Mouse (Mus musculus): ENCODE measurements at regions not wholly inside any gene's neighbourhood (a gene's known extent, or its start where the extent isn't known, plus 50 kb on each side); places are given as distances from the start of the nearest gene placed in this dataset.
A peak's percentile ranks its signal among the peaks of the same experiment; 100 is the strongest.

DNA sequence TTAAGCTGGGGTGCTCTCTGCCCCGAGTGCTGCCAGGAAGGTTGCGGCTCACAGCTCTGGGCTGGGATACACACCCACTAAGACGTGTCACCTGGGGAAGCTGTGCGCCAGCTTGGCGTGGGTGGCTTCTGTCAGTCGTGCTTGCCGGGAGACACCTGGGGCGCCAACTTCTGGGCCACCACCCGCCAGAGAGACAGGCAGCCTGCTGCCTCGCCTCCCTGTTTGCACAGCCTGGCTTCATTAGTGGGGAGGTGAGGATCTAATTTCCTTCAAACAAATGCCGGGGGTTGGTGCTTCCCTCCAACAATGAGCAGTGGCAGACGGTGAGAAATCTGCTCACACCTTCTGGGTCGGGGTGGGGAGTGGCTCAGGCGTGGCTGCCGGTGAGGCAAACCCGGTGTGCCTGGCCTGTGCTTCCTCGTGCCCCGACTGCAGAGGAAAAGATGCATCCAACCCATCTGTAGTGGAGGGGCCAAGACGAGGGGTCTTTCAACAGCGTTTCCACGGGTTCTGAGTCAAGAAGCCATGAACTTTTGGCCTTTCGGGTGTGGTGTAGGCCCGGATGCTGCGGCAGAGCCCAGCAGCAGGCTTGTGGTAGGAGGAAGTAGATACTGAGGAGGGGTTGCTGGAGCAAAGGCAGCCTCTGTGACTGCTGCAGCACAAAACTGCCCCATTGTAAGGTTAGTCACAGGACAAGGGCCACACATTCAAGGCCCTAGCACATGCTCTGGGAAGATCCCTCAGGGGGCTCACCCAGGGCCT, 140.6 kb downstream of the Tpra1 start:
- intact Hi-C loops (cut with DNase I) = no loop called here
- peak in 1 of 2 experiments; percentile 46 for DNase-seq (ENCODE audit: extremely low spot score in 1 of 2, low spot score in 2 of 2)

DNA sequence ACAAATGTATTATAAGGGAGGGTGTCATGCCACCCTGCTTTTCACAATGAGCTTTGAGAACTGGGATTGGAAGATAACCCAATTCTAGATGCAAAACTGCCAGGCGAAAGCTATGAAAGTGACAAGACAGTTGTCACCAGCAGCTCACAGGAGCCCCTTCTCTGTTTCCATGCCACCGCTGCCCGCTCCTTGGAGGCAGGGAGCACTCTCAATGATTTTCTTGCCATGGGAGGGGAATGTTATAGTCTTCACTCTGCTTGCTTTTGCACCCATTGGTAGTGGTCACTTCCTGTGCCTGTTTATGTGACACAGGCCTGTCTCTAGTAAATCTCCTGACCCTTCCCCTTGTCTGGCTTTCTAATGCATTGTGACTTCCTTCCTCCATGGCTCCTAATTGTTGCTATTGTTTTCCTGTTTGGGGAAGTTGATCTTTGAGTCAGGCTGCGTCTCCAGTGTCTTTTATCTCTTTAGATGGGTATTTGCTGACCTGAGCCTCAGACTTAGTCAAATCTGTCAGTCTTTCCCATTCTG, 143.4 kb downstream of the Tpra1 start:
- intact Hi-C loops (cut with DNase I) = no loop called here
- DNase-seq (ENCODE audit: extremely low spot score in 1 of 2, low spot score in 2 of 2) = no peak

DNA sequence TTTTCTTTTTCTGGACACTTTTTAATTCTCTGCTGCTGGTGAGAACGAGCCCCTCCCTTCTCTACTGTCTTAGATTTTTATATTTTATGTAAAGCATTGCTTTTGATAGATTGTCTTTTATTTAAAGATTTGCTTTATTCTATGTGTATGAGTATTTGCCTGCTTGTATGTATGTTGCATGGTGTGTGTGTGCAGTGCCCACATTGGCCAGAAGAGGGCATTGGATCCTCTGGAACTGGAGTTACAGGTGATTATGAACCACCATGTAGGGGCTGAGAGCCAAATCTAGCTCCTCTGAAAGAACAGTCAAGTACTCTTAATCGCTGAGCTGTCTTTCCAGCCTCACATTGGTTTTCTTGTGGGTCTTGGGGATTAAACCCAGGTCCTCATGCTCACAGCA, 144.4 kb downstream of the Tpra1 start:
- DNase-seq (ENCODE audit: extremely low spot score in 1 of 2, low spot score in 2 of 2) = peak in 1 of 2 experiments; percentile 29
- intact Hi-C loops (cut with DNase I) = no loop called here

DNA sequence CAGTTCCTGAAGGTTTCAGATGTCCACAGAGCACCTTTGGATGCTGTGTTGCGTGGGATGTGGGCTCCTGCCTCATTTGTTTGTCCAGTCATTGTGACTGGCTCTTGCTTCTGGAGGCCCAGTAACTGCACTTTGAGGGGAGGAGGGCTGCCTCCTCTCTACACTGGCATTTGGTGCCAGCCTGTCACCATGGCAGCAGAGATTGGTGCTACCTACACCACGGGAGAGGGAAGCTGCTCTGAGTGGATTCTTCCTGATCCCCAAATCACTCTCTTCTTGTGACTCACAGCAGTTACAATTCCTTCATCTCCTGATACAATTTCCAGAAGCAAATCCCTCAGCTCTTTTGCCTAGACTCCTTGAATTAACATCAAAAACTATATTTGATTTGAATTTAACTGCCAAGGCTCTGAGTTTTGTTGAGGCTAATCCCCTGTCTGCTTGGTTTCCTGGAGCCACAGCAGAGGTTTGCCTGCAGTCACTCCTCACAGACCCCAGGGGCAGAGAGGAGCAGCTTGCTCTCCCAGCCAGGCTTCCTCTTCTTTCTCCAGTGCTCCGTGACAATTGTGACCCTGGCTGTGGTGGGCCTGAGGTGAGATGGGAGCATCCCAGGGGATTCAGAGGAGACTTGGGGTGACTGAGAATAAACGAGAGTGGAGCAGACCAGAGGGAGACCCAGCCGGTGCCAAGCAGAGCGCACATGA, 145.7 kb downstream of the Tpra1 start:
- intact Hi-C loops (cut with DNase I) = no loop called here
- peak in 1 of 2 experiments; percentile 27 for DNase-seq (ENCODE audit: extremely low spot score in 1 of 2, low spot score in 2 of 2)

DNA sequence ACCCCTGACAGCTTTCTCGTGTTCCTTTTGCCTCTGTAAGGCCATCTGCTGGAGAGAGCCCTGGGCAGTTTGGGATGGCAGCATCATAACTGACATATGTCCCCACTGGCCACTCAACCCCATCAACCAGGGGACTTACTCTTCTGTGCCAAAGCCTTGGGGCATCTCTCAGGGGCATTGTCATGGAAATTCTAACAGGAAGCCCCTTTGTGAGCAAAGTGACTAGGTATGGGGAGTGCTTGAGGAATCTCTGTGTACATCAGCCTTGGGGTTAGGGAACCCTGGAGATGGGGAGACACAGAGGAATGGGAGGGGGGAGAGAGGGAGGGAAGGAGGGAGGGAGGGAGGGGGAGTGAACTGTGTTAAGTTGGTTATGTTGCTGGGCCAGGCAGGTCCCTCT, 147.2 kb downstream of the Tpra1 start:
- DNase-seq (ENCODE audit: extremely low spot score in 1 of 2, low spot score in 2 of 2) = no peak
- intact Hi-C loops (cut with DNase I) = no loop called here

DNA sequence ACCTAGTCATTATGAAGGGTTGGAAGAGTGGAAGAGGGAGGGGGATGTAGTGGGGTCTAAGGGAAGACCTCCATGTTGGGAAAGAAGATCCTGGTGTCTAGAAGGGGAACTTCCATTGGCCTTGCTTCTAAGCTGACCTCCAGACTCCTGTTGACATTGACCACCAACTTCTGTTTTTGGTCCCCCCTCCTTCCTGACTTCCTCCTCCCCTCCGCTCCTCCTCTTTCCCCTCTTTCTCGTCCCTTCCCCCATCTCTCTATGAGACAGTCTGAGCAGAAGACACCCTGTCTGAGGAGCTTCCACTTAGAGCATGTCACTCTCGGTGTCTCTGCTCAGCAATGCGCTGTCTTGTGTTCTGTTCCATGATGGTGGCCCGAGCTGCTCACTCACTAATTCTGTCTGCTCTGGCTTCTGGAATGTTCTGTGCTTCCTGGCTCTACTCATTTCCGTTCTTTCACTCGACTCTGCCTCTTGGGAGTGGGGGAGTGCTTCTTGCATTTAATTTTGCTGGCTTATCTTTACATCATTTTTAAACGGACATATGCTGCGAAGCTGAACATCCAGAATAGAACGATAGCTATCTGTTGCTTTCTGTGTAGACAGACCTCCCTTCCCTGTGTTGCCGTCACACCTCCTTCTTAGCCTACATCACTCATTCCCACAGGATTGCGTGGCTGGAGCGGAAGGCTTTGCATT, 148.7 kb downstream of the Tpra1 start:
- peak in 1 of 2 experiments; percentile 39 for DNase-seq (ENCODE audit: extremely low spot score in 1 of 2, low spot score in 2 of 2)
- intact Hi-C loops (cut with DNase I) = no loop called here

DNA sequence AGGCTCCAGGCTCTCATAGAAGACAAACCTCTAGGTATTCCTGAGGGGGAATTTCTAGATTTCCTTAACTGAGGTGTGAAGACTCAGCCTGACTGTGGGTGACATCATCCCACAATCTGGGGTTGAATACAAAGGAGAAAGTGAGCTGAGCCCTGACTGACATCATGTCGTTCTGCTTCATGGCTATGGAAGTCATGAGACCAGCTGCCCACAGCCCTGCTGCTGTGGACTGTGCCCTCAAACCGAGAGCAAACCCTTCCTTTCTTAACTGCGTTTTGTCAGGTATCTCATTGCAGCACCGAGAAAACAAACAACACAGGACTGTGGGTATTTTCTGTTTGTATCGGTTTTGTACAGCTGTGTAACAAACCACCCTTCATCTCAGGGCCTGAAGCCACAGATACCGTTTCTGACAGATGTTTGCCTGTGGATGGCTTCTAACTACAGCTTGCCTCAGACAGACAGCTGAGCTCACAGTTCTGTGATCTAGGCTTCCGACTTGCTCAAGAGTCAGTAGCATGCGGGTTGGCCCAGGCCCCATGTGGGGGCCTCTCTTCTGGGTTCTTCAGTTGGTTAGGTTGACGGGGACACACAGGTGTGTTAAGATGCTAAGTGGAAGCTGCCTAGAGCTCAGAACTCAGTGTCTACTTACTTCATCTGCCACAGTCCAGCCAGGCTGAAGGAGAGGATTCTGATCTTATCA, 150.9 kb downstream of the Tpra1 start:
- no peak for DNase-seq (ENCODE audit: extremely low spot score in 1 of 2, low spot score in 2 of 2)
- intact Hi-C loops (cut with DNase I) = no loop called here

DNA sequence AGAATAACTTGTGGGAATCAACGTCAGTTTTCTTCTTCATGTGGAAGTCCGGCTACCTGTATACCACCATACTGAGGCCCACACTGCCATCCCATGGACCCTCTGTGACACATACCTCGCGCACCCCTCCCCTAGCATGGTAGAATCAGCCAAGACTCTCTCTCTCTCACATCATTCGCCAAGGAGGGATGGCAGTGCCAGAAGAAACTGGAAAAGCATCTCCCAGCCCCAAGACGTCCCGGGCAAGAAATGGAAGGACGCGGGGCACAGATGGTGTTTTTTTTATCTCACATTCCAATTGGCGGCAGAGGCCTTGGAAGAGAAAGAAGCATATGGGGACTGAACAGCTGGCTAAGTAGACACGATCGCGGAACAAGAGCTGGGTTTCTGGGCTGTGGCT, 152.0 kb downstream of the Tpra1 start:
- intact Hi-C loops (cut with DNase I) = no loop called here
- peak in 1 of 2 experiments; percentile 46 for DNase-seq (ENCODE audit: extremely low spot score in 1 of 2, low spot score in 2 of 2)

DNA sequence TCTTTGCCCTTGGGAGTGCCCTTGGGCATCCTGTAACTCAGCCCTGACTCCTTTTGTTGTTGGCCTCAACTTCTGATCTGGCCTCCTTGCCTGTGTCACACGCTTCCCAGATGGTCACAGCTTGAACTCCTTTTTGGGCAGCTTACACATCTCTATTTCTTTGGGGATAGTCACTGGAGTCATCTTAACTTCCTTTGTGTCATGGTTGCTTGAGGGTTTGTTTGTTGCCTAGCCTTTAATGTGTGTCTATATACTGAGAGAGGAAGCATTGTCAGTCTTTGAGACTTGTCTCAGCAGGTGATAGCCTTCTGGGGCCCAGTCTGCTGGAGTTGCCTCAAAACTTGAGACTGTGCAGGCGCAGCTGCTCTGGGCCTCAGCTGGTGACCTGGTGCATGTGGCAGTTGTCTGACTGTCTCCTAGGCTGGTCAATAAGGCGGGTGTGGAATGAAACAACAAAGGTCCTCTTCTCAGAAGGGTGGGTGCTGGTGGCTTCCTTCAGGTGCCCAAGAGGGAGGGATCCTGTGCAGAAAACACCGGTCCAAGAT, 157.5 kb downstream of the Tpra1 start:
- no peak for DNase-seq (ENCODE audit: extremely low spot score in 1 of 2, low spot score in 2 of 2)
- intact Hi-C loops (cut with DNase I) = no loop called here

DNA sequence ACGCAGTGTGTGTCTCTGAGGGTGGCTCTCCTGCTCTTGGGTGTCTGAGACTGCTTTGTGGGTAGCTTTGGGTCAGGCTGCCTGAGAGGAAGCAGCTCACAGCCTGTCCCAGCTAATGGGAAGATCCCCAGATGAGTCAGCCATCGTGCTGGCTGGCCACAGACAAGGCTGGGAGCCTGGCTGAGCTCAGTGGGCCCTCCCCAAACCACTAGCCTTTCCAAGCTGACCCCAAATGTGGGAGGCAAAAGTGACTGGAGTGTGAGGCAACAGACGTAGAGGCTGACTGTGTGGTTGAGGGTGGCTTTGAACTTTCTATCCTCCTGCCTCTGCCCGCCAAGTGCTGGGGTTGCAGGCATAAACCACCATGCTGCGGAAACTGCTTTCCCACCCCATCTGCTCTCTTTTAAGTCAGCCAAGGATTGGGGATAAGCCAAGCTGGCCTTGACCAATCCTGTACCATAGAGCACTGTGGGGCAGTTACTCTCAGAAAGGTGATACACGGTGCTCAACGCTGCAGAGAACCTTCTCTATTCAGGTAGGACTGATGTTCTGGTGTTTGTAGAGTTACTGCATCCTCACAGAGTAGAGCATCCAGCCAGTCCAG, 163.0 kb downstream of the Tpra1 start:
- DNase-seq (ENCODE audit: extremely low spot score in 1 of 2, low spot score in 2 of 2) = no peak
- intact Hi-C loops (cut with DNase I) = no loop called here

DNA sequence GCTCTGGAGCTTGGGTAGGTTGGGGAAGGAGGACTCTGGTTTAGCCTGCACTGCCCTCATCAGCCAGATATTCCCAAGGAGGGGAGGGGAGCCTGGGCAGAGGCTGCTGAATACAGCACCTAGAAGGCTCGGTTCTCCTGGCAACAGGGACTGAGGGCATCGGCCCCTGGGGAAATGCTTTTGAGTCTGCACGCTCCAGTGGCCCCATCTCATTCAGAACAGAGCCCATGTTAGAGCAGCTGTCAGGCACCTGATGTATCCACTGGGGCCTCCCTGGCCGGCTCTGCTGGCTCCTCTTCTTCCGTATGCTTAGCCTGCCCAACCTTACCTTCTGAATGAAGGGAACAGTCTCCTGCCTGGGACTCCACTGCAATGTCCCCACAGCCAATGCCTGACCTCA, 164.5 kb downstream of the Tpra1 start:
- intact Hi-C loops (cut with DNase I) = no loop called here
- DNase-seq (ENCODE audit: extremely low spot score in 1 of 2, low spot score in 2 of 2) = no peak

DNA sequence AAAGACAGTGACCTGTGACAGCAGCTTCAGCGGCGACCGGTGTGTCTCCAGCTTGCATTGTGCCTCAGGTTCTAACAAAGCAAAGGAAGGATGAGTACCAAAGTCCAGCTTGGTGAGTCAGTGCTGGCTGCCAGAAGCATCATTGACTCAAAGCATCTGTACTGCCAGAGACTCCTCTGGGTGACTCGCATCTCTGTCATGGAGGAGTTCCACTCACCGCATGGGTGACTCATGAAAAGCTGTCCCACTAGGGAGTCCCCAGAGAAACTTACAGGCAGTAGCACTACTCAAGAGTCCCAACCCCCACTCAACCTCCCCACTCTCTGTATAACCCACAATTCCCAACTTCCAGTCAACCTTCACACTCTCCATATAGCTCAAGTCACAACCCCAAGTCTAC, 166.2 kb downstream of the Tpra1 start:
- intact Hi-C loops (cut with DNase I) = no loop called here
- DNase-seq (ENCODE audit: extremely low spot score in 1 of 2, low spot score in 2 of 2) = no peak

DNA sequence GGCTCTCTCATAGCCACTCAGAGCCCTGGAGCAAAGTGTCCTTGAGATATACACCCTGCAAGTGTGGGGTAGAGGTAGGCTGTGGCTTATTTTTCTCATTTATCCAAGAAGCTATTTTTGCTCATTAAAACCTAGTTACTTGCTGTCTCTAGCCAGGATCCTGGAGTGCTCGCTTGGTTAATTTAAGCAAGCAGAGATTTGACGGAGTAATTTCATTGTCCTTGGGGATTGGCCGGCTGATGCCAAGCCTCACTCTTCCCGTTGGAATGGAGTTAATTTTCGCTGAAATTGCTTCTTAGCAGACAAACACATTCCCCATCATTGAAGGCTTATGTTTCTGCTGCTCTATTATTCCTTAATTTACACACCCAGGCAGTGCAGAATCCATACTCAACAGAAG, 167.1 kb downstream of the Tpra1 start:
- intact Hi-C loops (cut with DNase I) = no loop called here
- DNase-seq (ENCODE audit: extremely low spot score in 1 of 2, low spot score in 2 of 2) = no peak

DNA sequence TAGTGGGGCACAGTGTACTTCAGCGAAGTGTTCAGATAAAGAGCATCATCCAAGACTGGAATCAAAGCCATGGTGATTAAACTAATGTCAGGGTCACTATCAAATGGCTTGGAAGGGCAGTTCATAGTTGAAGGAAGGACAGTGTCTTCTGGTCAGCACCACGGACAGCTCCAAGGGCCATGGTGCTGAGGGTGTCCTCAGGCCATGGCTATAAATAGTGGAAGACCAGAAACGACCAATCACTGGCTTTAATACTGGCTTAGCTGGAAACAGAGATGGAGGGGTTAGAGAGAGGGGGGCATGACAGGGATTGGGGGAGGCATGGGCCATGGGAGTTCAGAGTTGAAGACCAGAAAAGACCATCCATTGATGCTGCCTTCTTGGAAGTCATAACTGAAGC, 168.0 kb downstream of the Tpra1 start:
- peak in 1 of 2 experiments; percentile 43 for DNase-seq (ENCODE audit: extremely low spot score in 1 of 2, low spot score in 2 of 2)
- intact Hi-C loops (cut with DNase I) = no loop called here

DNA sequence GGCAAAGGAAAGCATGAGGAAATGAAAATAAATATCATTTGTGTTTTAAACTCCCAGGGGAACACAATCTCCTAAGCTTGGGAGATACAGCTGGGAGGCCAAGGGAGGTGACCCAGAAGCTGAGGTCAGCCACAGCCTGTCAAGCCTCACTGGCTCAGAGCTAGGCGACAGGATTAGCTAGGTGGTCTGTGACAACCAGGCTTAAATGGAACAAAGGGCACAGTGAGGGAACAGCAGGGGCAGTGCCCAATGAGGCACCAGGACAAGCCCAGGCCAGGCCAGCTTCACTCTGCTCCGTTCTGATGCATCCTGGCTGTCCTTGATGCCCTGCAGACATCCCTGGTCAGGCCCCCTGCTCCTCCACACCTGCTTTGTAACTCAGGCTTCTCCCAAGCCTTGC, 169.7 kb downstream of the Tpra1 start:
- intact Hi-C loops (cut with DNase I) = no loop called here
- DNase-seq (ENCODE audit: extremely low spot score in 1 of 2, low spot score in 2 of 2) = no peak

DNA sequence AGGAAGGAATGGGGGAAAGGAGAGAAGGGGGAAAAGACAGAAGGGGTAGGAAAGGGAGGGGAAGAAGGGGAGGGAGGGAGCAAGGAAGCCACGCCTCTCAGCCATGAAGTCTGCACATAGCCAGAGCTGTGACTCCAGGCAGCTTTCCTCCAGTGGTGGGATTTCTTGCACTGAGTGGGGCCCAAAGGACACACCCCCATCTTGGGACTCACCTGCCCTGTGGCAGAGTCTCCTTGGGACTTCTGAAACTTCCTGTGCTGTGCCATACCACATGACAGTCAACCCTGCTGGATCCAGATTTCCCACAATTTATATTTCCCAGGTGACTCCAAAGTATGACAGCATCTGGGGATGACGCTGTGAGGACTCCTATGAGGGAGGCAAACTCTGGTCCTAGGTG, 170.5 kb downstream of the Tpra1 start:
- intact Hi-C loops (cut with DNase I) = no loop called here
- DNase-seq (ENCODE audit: extremely low spot score in 1 of 2, low spot score in 2 of 2) = no peak

DNA sequence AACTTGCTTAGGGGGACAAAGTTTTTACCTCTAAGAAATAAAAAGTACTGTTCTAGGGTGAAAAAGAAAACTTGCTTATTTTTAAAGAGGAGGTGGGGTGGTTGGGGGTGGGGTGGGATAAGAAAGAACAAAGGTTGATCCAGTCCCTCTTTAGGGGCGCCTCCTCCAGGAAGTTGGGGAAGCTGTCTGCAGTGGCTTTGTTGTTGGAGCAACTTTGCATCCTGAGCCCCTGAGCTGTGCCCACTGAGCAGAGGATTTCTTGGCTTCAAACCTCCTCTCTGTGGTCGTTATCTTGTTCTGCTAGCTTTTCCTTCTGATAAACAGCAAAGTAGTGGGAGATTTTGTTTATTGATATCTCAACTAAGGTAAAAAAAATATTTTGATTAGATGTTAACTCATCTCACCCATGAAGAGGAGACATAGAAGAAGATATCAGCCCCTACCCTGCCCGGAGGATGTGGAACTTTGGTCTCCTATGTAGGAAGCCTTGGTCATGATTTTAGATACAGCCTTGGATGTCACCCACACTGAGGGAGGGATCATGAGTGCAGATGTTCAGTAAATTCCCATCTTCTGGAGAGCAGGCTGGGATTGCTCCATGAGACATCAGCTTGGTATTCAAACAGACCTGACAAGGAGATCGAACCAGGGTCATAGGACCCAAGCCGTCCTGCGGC, 179.7 kb downstream of the Tpra1 start:
- no peak for DNase-seq (ENCODE audit: extremely low spot score in 1 of 2, low spot score in 2 of 2)
- intact Hi-C loops (cut with DNase I) = no loop called here

DNA sequence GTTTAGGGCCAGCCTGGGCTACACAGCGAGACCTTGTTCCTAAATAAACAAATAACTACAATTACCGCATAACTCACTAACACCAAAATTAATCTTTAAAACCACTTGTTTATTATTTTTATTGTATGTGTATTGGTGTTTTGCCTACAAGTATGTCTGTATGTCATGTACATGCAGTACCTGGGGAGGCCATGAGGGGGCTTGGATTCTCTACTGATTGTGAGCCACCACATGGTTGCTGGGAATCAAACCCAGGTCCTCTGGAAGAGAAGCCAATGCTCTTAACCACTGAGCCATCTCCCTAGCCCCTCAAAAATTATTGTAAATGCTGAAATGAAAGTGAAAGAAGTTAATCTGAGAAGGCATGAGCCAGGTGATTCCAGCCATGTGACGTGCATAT, 182.4 kb downstream of the Tpra1 start:
- no peak for DNase-seq (ENCODE audit: extremely low spot score in 1 of 2, low spot score in 2 of 2)
- intact Hi-C loops (cut with DNase I) = no loop called here
